Mouse (Mus musculus) CH12.LX (cell line): ENCODE results near the gene Gm5617. TPM values are rescaled to one million over a fixed set of nuclear protein-coding genes. Genes with fewer than 3 reads are reported as not detected.
A peak's percentile ranks its signal among the peaks of the same experiment; 100 is the strongest.

ENCODE experiments used
- DNase-seq: peaks from one replicate; pipeline ENCODE4 v3.0.0-alpha.2; 2013; ENCODE audit errors: extremely low read depth
- H3K27ac ChIP-seq: 2 replicates; pipeline ENCODE4 v1.5.1; 2012; ENCODE audit warnings: low read depth, mild to moderate bottlenecking, control low read depth, moderate library complexity; ENCODE audit not compliant: insufficient read depth
- H3K27me3 ChIP-seq: replicated peaks from 2 replicates; pipeline ENCODE3; 2012; ENCODE audit warnings: inconsistent platforms
- H3K36me3 ChIP-seq, 2 experiments: replicated peaks in 1 of 2; 2 replicates each; pipeline versions ENCODE3 to v1.6.1; 2012; ENCODE audit warnings: inconsistent platforms in 1 of 2, low read length in 1 of 2, mild to moderate bottlenecking in 1 of 2, mixed read lengths in 1 of 2, moderate library complexity in 1 of 2; ENCODE audit not compliant: control insufficient read depth in 1 of 2, insufficient read depth in 1 of 2
- H3K4me1 ChIP-seq, 2 experiments: 2 replicates each; pipeline ENCODE4 v1.6.1; 2012; ENCODE audit warnings: inconsistent platforms in 1 of 2, moderate library complexity in 1 of 2; ENCODE audit not compliant: insufficient read depth in 2 of 2, control insufficient read depth in 1 of 2
- H3K4me2 ChIP-seq: 2 replicates; pipeline ENCODE4 v1.6.1; 2012; ENCODE audit warnings: low read depth, mild to moderate bottlenecking, control low read depth; ENCODE audit not compliant: poor library complexity, insufficient read depth, severe bottlenecking
- H3K4me3 ChIP-seq, 3 experiments: fragments of 150-350 bp in 1 of 3; sonication (generic) in 1 of 3; replicated peaks in 1 of 3; 2 replicates each; pipeline versions ENCODE3 to v1.5.1; 2011 to 2012; ENCODE audit warnings: low read depth in 2 of 3, low read length in 2 of 3, mild to moderate bottlenecking in 2 of 3, moderate library complexity in 2 of 3, control low read depth in 1 of 3, improper control_type of control experiment in 1 of 3, inconsistent platforms in 1 of 3, mixed read lengths in 1 of 3; ENCODE audit not compliant: poor library complexity in 1 of 3
- H3K79me2 ChIP-seq: replicated peaks from 2 replicates; pipeline ENCODE4 v1.6.1; 2012; ENCODE audit warnings: mild to moderate bottlenecking, moderate library complexity; ENCODE audit not compliant: control insufficient read depth, poor library complexity, insufficient read depth, severe bottlenecking; ENCODE audit errors: extremely low read depth
- H3K9ac ChIP-seq: 2 replicates; pipeline ENCODE4 v1.6.1; 2012; ENCODE audit warnings: low read depth, mild to moderate bottlenecking, control low read depth, moderate library complexity; ENCODE audit not compliant: insufficient read depth
- H3K9me3 ChIP-seq: replicated peaks from 2 replicates; pipeline ENCODE3; 2012; ENCODE audit warnings: low read length, inconsistent platforms, mixed read lengths
- CTCF ChIP-seq, 2 experiments: IDR thresholded peaks in 1 of 2; conservative IDR thresholded peaks in 1 of 2; 2 replicates each; pipeline ENCODE4 v1.5.1; 2011 to 2012; ENCODE audit warnings: low read depth in 2 of 2, low read length in 2 of 2, improper control_type of control experiment in 1 of 2, inconsistent platforms in 1 of 2, mild to moderate bottlenecking in 1 of 2, moderate library complexity in 1 of 2
- E2F4 ChIP-seq: IDR thresholded peaks from 2 replicates; pipeline ENCODE4 v1.6.1; 2011; ENCODE audit warnings: low read depth, low read length, improper control_type of control experiment; ENCODE audit not compliant: insufficient replicate concordance
- ELF1 ChIP-seq: IDR thresholded peaks from 2 replicates; pipeline ENCODE4 v1.6.1; 2014; ENCODE audit warnings: low read depth, mild to moderate bottlenecking, inconsistent platforms, low read length, improper control_type of control experiment
- EP300 ChIP-seq: IDR thresholded peaks from 2 replicates; pipeline ENCODE4 v1.6.1; 2011; ENCODE audit warnings: low read length, improper control_type of control experiment
- ETS1 ChIP-seq: conservative IDR thresholded peaks from 2 replicates; pipeline ENCODE4 v1.6.1; 2012; ENCODE audit warnings: low read depth, mild to moderate bottlenecking, inconsistent platforms, low read length, improper control_type of control experiment, moderate library complexity
- GABPA ChIP-seq: IDR thresholded peaks from 2 replicates; pipeline ENCODE4 v1.6.1; 2012; ENCODE audit warnings: low read depth, low read length, improper control_type of control experiment, inconsistent platforms; ENCODE audit not compliant: insufficient replicate concordance
- HCFC1 ChIP-seq: IDR thresholded peaks from 2 replicates; pipeline ENCODE4 v1.6.1; 2012; ENCODE audit warnings: low read depth, mild to moderate bottlenecking, inconsistent platforms, low read length, improper control_type of control experiment
- JUN ChIP-seq: IDR thresholded peaks from 2 replicates; pipeline ENCODE4 v1.6.1; 2011; ENCODE audit warnings: low read depth, mild to moderate bottlenecking, low read length, improper control_type of control experiment, moderate library complexity; ENCODE audit not compliant: insufficient read depth
- JUND ChIP-seq: conservative IDR thresholded peaks from 2 replicates; pipeline ENCODE4 v1.6.1; 2011; ENCODE audit warnings: low read depth, low read length, improper control_type of control experiment
- KAT2A ChIP-seq: IDR thresholded peaks from 2 replicates; pipeline ENCODE4 v1.6.1; 2012; ENCODE audit warnings: low read length, improper control_type of control experiment, inconsistent platforms; ENCODE audit not compliant: insufficient replicate concordance
- MAFK ChIP-seq: IDR thresholded peaks from 2 replicates; pipeline ENCODE4 v1.6.1; 2011; ENCODE audit warnings: low read length, improper control_type of control experiment; ENCODE audit not compliant: insufficient replicate concordance
- MAX ChIP-seq: IDR thresholded peaks from 2 replicates; pipeline ENCODE4 v1.6.1; 2011; ENCODE audit warnings: low read length, improper control_type of control experiment
- MAZ ChIP-seq: IDR thresholded peaks from 2 replicates; pipeline ENCODE4 v1.6.1; 2012; ENCODE audit warnings: low read depth, mild to moderate bottlenecking, inconsistent platforms, low read length, improper control_type of control experiment, moderate library complexity
- MYC ChIP-seq: IDR thresholded peaks from 2 replicates; pipeline ENCODE4 v1.6.1; 2011; ENCODE audit warnings: low read depth, mild to moderate bottlenecking, improper control_type of control experiment, low read length
- NELFE ChIP-seq: IDR thresholded peaks from 2 replicates; pipeline ENCODE4 v1.6.1; 2011; ENCODE audit warnings: low read depth, low read length, improper control_type of control experiment
- PAX5 ChIP-seq: IDR thresholded peaks from 2 replicates; pipeline ENCODE4 v1.6.1; 2012; ENCODE audit warnings: low read length, inconsistent platforms, mixed read lengths
- POLR2A ChIP-seq: IDR thresholded peaks from 2 replicates; pipeline ENCODE4 v1.6.1; 2011; ENCODE audit warnings: low read depth, mild to moderate bottlenecking, improper control_type of control experiment, low read length
- POLR2AphosphoS2 ChIP-seq: IDR thresholded peaks from 2 replicates; pipeline ENCODE4 v1.6.1; 2011; ENCODE audit warnings: low read depth, low read length, improper control_type of control experiment
- RAD21 ChIP-seq: IDR thresholded peaks from 2 replicates; pipeline ENCODE4 v1.6.1; 2011; ENCODE audit warnings: low read depth, mild to moderate bottlenecking, low read length, improper control_type of control experiment, moderate library complexity
- RCOR1 ChIP-seq: conservative IDR thresholded peaks from 2 replicates; pipeline ENCODE4 v1.6.1; 2012; ENCODE audit warnings: low read depth, mild to moderate bottlenecking, inconsistent platforms, low read length, improper control_type of control experiment
- SIN3A ChIP-seq: IDR thresholded peaks from 2 replicates; pipeline ENCODE4 v1.6.1; 2012; ENCODE audit warnings: low read length, improper control_type of control experiment, inconsistent platforms
- SMC3 ChIP-seq: IDR thresholded peaks from 2 replicates; pipeline ENCODE4 v1.6.1; 2011; ENCODE audit warnings: low read depth, low read length, improper control_type of control experiment
- TBP ChIP-seq: conservative IDR thresholded peaks from 2 replicates; pipeline ENCODE4 v1.6.1; 2011; ENCODE audit warnings: low read depth, low read length, improper control_type of control experiment
- TCF12 ChIP-seq: IDR thresholded peaks from 2 replicates; pipeline ENCODE4 v1.6.1; 2014; ENCODE audit warnings: low read depth, mild to moderate bottlenecking, inconsistent platforms, low read length, improper control_type of control experiment
- UBTF ChIP-seq: IDR thresholded peaks from 2 replicates; pipeline ENCODE4 v1.6.1; 2012; ENCODE audit warnings: low read depth, mild to moderate bottlenecking, inconsistent platforms, low read length, improper control_type of control experiment, moderate library complexity
- USF2 ChIP-seq: conservative IDR thresholded peaks from 2 replicates; pipeline ENCODE4 v1.6.1; 2011; ENCODE audit warnings: low read depth, low read length, improper control_type of control experiment
- ZKSCAN1 ChIP-seq: IDR thresholded peaks from 2 replicates; pipeline ENCODE4 v1.6.1; 2012; ENCODE audit warnings: low read depth, inconsistent platforms, low read length, improper control_type of control experiment, borderline replicate concordance
- ZMIZ1 ChIP-seq: IDR thresholded peaks from 2 replicates; pipeline ENCODE4 v1.6.1; 2012; ENCODE audit warnings: low read depth, mild to moderate bottlenecking, inconsistent platforms, low read length, improper control_type of control experiment
- dilution Hi-C: fragments of 300-500 bp; cut with MboI; formaldehyde crosslinking; loops from 2 replicates; pipeline ENCODE4 v1.14.3; 2020; ENCODE audit warnings: low sequenced_read_pairs; ENCODE audit not compliant: extremely low pct_unique_long_range_greater_than_20kb, extremely low pct_ligation_motif_present
- in situ Hi-C: fragments of 300-500 bp; cut with MboI; formaldehyde crosslinking; loops from 3 replicates; pipeline ENCODE4 v1.14.3; 2019; ENCODE audit warnings: low sequenced_read_pairs, low pct_ligation_motif_present, low pct_unique_long_range_greater_than_20kb, mixed read lengths
- polyA plus RNA-seq: library from polyadenylated mRNA; unstranded; fragments of >175 nt; gene quantifications from 2 replicates; pipeline ENCODE4 v1.2.1, GENCODE M21; 2012; ENCODE audit warnings: low read depth; ENCODE audit not compliant: insufficient read length
- total RNA-seq, 2 experiments: library from RNA; depleted of rRNA; stranded (reverse); fragments of 300-350 nt in 1 of 2; fragments of >200 nt in 1 of 2; gene quantifications; 2 replicates each; pipeline ENCODE4 v1.2.3; 2012 to 2014

The Gm5617 gene
- total and polyA plus RNA-seq, 3 experiments: 20.4 to 35.2 (median 20.5) TPM

- dilution Hi-C loops: no loop called here
- no peaks in the 10 kb centered on the region for H3K27me3 ChIP-seq
- no peaks in the 10 kb centered on the region for H3K9me3 ChIP-seq
- no peak overlapping the region for H3K4me3 ChIP-seq
- H3K4me2 ChIP-seq: no peak overlapping the region
- no peaks in the 10 kb centered on the region for H3K79me2 ChIP-seq
- H3K9ac ChIP-seq: no peak overlapping the region
- in situ Hi-C loops: no loop called here
- no peak overlapping the region for H3K27ac ChIP-seq
- no peaks in the 10 kb centered on the region for H3K36me3 ChIP-seq
- H3K4me1 ChIP-seq: peaks cover 4 to 6% of the 10 kb centered on the region in 2 experiments; a peak in 3 of 4 replicates
- DNase-seq: no peak
- no peak for TF ChIP-seq POLR2A
- TF ChIP-seq NELFE: no peak
- no peak for TF ChIP-seq JUND
- no peak for TF ChIP-seq MAZ
- 0 out of 2 replicates have a peak, but pooled peaks have one; percentile 31 for TF ChIP-seq EP300
- no peak for TF ChIP-seq TCF12
- TF ChIP-seq ZMIZ1: no peak
These were observed 31.3 kb downstream of the Gm5617 start for GRCm38 (mm10) chr9:48526520-48526919.

- in situ Hi-C loops: no loop called here
- peaks cover 9 to 26% of the 10 kb centered on the region in 2 experiments for H3K4me1 ChIP-seq
These were observed 36.1 kb downstream of the Gm5617 start for GRCm38 (mm10) chr9:48531294-48531693.

GRCm38 (mm10) chr9:48532203-48532602 lies 37.0 kb downstream of the Gm5617 start:
- in situ Hi-C loops (no loop called here), dilution Hi-C loops (no loop called here)
- peaks cover 6 to 20% of the 10 kb centered on the region in 2 experiments for H3K4me1 ChIP-seq
- H3K27me3 ChIP-seq: no peaks in the 10 kb centered on the region
- H3K27ac ChIP-seq: no peak overlapping the region
- H3K4me2 ChIP-seq: no peak overlapping the region
- H3K4me3 ChIP-seq: no peak overlapping the region
- no peaks in the 10 kb centered on the region for H3K36me3 ChIP-seq
- H3K79me2 ChIP-seq: no peaks in the 10 kb centered on the region
- no peaks in the 10 kb centered on the region for H3K9me3 ChIP-seq
- peak; percentile 10 for DNase-seq
- H3K9ac ChIP-seq: no peak overlapping the region
- TF ChIP-seq ELF1: no peak
- no peak for TF ChIP-seq E2F4
- no peak for TF ChIP-seq RCOR1
- TF ChIP-seq POLR2A: no peak
- no peak for TF ChIP-seq TBP
- no peak for TF ChIP-seq GABPA
- TF ChIP-seq POLR2AphosphoS2: no peak
- TF ChIP-seq ETS1: no peak
- no peak for TF ChIP-seq ZKSCAN1
- no peak for TF ChIP-seq RAD21
- TF ChIP-seq HCFC1: no peak
- TF ChIP-seq MAX: no peak; the same call in 1 of the 2 replicates
- TF ChIP-seq NELFE: no peak
- TF ChIP-seq ZMIZ1: no peak
- TF ChIP-seq PAX5: no peak
- no peak for TF ChIP-seq TCF12
- TF ChIP-seq USF2: no peak

More at GRCm38 (mm10) chr9:48531294-48531693, 36.1 kb downstream of the Gm5617 start:
- H3K9ac ChIP-seq: no peak overlapping the region
- no peak for DNase-seq
- H3K79me2 ChIP-seq: no peaks in the 10 kb centered on the region
- no peaks in the 10 kb centered on the region for H3K27me3 ChIP-seq
- H3K4me2 ChIP-seq: no peak overlapping the region
- H3K9me3 ChIP-seq: no peaks in the 10 kb centered on the region
- TF ChIP-seq SIN3A: no peak
- no peak for TF ChIP-seq MYC
- no peak for TF ChIP-seq E2F4
- no peak for TF ChIP-seq MAFK
- no peak for TF ChIP-seq SMC3
- TF ChIP-seq KAT2A: no peak
- TF ChIP-seq POLR2A: no peak
- no peak for TF ChIP-seq GABPA
- no peak for TF ChIP-seq CTCF (conservative IDR thresholded peaks at IDR 0.05 in 1 of 2, IDR thresholded peaks at IDR 0.05 in 1 of 2; ENCODE audit: low read depth in 2 of 2, low read length in 2 of 2)
- no peak for TF ChIP-seq RAD21
- no peak for TF ChIP-seq UBTF
- TF ChIP-seq JUN: no peak
- TF ChIP-seq HCFC1: no peak
- no peak for TF ChIP-seq USF2
- TF ChIP-seq MAX: no peak
- no peak for TF ChIP-seq PAX5
- TF ChIP-seq ELF1: no peak
- no peak for TF ChIP-seq RCOR1
- no peak for TF ChIP-seq EP300
- no peak for TF ChIP-seq ETS1
- dilution Hi-C loops: no loop called here
- no peak overlapping the region for H3K4me3 ChIP-seq
- no peaks in the 10 kb centered on the region for H3K36me3 ChIP-seq
- H3K27ac ChIP-seq: no peak overlapping the region
